Mouse (Mus musculus): ENCODE results near the gene Hkdc1. TPM values are rescaled to one million over a fixed set of nuclear protein-coding genes. Genes with fewer than 3 reads are reported as not detected.

The Hkdc1 gene
- polyA plus RNA-seq, 1 experiment = 0.04 TPM

GRCm38 (mm10) chr10:62419422-62419821 is 2.9 kb downstream of the Hkdc1 start:
- Histone ChIP-seq H3K36me3 (ENCODE audit: control insufficient read depth, insufficient read depth) (no peaks in the 10 kb centered on the region), H3K79me2 (ENCODE audit: control insufficient read depth, insufficient read depth) (no peaks in the 10 kb centered on the region), H3K4me3 (ENCODE audit: insufficient read depth, poor library complexity, severe bottlenecking) (no peak overlapping the region), H3K27me3 (ENCODE audit: control insufficient read depth, insufficient read depth, insufficient read length) (no peaks in the 10 kb centered on the region), H3K79me3 (ENCODE audit: low read depth) (no peaks in the 10 kb centered on the region), H3ac (ENCODE audit: control insufficient read depth, insufficient read length, low read depth) (no peak overlapping the region)
- TF ChIP-seq MAX (IDR thresholded peaks at IDR 0.05) = no peak
- no peak for TF ChIP-seq MYOD1 (IDR thresholded peaks at IDR 0.05; ENCODE audit: control insufficient read depth, insufficient read length, low read depth)
- no peak for TF ChIP-seq CEBPB (IDR thresholded peaks at IDR 0.05; ENCODE audit: low read depth)
- TF ChIP-seq FOSL1 (IDR thresholded peaks at IDR 0.05; ENCODE audit: insufficient read depth, low read length, poor library complexity, severe bottlenecking) = no peak
- no peak for TF ChIP-seq CTCF (IDR thresholded peaks at IDR 0.05; ENCODE audit: control insufficient read depth, insufficient read depth, insufficient read length)
- no peak for TF ChIP-seq MYOG (IDR thresholded peaks at IDR 0.05; ENCODE audit: control insufficient read depth, extremely low read depth, insufficient read length)
- no peak for TF ChIP-seq USF1 (IDR thresholded peaks at IDR 0.05; ENCODE audit: low read depth)

GRCm38 (mm10) chr10:62418831-62419356 is 3.4 kb downstream of the Hkdc1 start:
- Histone ChIP-seq H3K4me3 (ENCODE audit: insufficient read depth, poor library complexity, severe bottlenecking) (no peak overlapping the region), H3K27me3 (ENCODE audit: control insufficient read depth, insufficient read depth, insufficient read length) (no peaks in the 10 kb centered on the region), H3ac (ENCODE audit: control insufficient read depth, insufficient read length, low read depth) (no peak overlapping the region), H3K79me3 (ENCODE audit: low read depth) (no peaks in the 10 kb centered on the region), H3K79me2 (ENCODE audit: control insufficient read depth, insufficient read depth) (no peaks in the 10 kb centered on the region), H3K36me3 (ENCODE audit: control insufficient read depth, insufficient read depth) (no peaks in the 10 kb centered on the region)
- TF ChIP-seq CEBPB (IDR thresholded peaks at IDR 0.05; ENCODE audit: low read depth) (no peak), USF1 (IDR thresholded peaks at IDR 0.05; ENCODE audit: low read depth) (no peak), MYOD1 (IDR thresholded peaks at IDR 0.05; ENCODE audit: control insufficient read depth, insufficient read length, low read depth) (no peak), MYOG (IDR thresholded peaks at IDR 0.05; ENCODE audit: control insufficient read depth, extremely low read depth, insufficient read length) (no peak), MAX (IDR thresholded peaks at IDR 0.05) (no peak), FOSL1 (IDR thresholded peaks at IDR 0.05; ENCODE audit: insufficient read depth, low read length, poor library complexity, severe bottlenecking) (no peak), CTCF (IDR thresholded peaks at IDR 0.05; ENCODE audit: control insufficient read depth, insufficient read depth, insufficient read length) (no peak)

- no peak overlapping the region for H3K4me3 ChIP-seq (ENCODE audit: insufficient read depth, poor library complexity, severe bottlenecking)
- no peaks in the 10 kb centered on the region for H3K79me3 ChIP-seq (ENCODE audit: low read depth)
- no peaks in the 10 kb centered on the region for H3K36me3 ChIP-seq (ENCODE audit: control insufficient read depth, insufficient read depth)
- H3K27me3 ChIP-seq (ENCODE audit: control insufficient read depth, insufficient read depth, insufficient read length) = peaks cover 9% of the 10 kb centered on the region
- H3ac ChIP-seq (ENCODE audit: control insufficient read depth, insufficient read length, low read depth) = no peak overlapping the region
- no peaks in the 10 kb centered on the region for H3K79me2 ChIP-seq (ENCODE audit: control insufficient read depth, insufficient read depth)
- TF ChIP-seq MAX (IDR thresholded peaks at IDR 0.05) (no peak), USF1 (IDR thresholded peaks at IDR 0.05; ENCODE audit: low read depth) (peak; percentile 15)
Observed at GRCm38 (mm10) chr10:62413606-62413982, 8.7 kb downstream of the Hkdc1 start.

GRCm38 (mm10) chr10:62412906-62413605 is 9.2 kb downstream of the Hkdc1 start:
- no peak for TF ChIP-seq CTCF (IDR thresholded peaks at IDR 0.05; ENCODE audit: control insufficient read depth, insufficient read depth, insufficient read length)
- no peak for TF ChIP-seq MAX (IDR thresholded peaks at IDR 0.05)
- no peak for TF ChIP-seq MYOD1 (IDR thresholded peaks at IDR 0.05; ENCODE audit: control insufficient read depth, insufficient read length, low read depth)
- no peak for TF ChIP-seq CEBPB (IDR thresholded peaks at IDR 0.05; ENCODE audit: low read depth)
- no peak for TF ChIP-seq USF1 (IDR thresholded peaks at IDR 0.05; ENCODE audit: low read depth)
- no peak for TF ChIP-seq MYOG (IDR thresholded peaks at IDR 0.05; ENCODE audit: control insufficient read depth, extremely low read depth, insufficient read length)
- TF ChIP-seq FOSL1 (IDR thresholded peaks at IDR 0.05; ENCODE audit: insufficient read depth, low read length, poor library complexity, severe bottlenecking) = no peak
- Histone ChIP-seq H3K36me3 (ENCODE audit: control insufficient read depth, insufficient read depth) (no peaks in the 10 kb centered on the region), H3K79me2 (ENCODE audit: control insufficient read depth, insufficient read depth) (no peaks in the 10 kb centered on the region), H3ac (ENCODE audit: control insufficient read depth, insufficient read length, low read depth) (no peak overlapping the region), H3K79me3 (ENCODE audit: low read depth) (no peaks in the 10 kb centered on the region), H3K4me3 (ENCODE audit: insufficient read depth, poor library complexity, severe bottlenecking) (no peak overlapping the region), H3K27me3 (ENCODE audit: control insufficient read depth, insufficient read depth, insufficient read length) (peaks cover 13% of the 10 kb centered on the region)

GRCm38 (mm10) chr10:62411431-62412410 is 10.6 kb downstream of the Hkdc1 start:
- H3K27me3 ChIP-seq (ENCODE audit: control insufficient read depth, insufficient read depth, insufficient read length) = peaks cover 24% of the 10 kb centered on the region
- TF ChIP-seq CTCF (IDR thresholded peaks at IDR 0.05; ENCODE audit: control insufficient read depth, insufficient read depth, insufficient read length) (no peak), MYOD1 (IDR thresholded peaks at IDR 0.05; ENCODE audit: control insufficient read depth, insufficient read length, low read depth) (no peak)
- H3K4me3 ChIP-seq (ENCODE audit: insufficient read depth, poor library complexity, severe bottlenecking) = no peak overlapping the region
- H3K36me3 ChIP-seq (ENCODE audit: control insufficient read depth, insufficient read depth) = no peaks in the 10 kb centered on the region
- no peaks in the 10 kb centered on the region for H3K79me2 ChIP-seq (ENCODE audit: control insufficient read depth, insufficient read depth)
- no peaks in the 10 kb centered on the region for H3K79me3 ChIP-seq (ENCODE audit: low read depth)
- no peak overlapping the region for H3ac ChIP-seq (ENCODE audit: control insufficient read depth, insufficient read length, low read depth)
